Mouse (Mus musculus) left cerebral cortex, adult 11 months (tissue): Measurements from ENCODE around the gene Castor1.

Source experiments
- DNase-seq: peaks from one replicate; pipeline ENCODE4 v3.0.0; 2022; ENCODE audit warnings: low spot score

Gene Castor1

GRCm38 (mm10) chr11:4206563-4206962 lies 11.5 kb upstream of the Castor1 start:
- DNase-seq, result no peak

GRCm38 (mm10) chr11:4207655-4208054 lies 10.4 kb upstream of the Castor1 start:
- no peak for DNase-seq

DNA sequence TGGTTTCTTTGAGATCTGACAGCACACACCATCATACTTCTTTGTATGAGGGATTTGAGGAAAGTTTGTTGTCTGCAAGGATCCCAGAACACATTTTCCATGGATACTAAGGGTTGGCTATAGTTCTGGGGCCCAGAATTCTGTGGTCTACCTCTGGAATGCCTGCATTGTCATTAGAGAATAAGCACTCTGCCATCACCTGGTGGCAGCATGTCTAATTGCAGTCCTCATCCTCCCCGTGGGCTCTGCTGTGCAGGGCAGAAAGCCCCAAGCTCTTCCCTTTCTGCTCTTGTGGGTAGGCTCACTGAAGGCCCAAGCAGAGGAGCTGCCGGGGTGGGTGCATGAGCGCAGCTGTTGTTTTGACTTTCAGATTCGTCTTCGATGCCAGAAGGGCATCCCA lies 8.5 kb upstream of the Castor1 start:
- no peak for DNase-seq

DNA sequence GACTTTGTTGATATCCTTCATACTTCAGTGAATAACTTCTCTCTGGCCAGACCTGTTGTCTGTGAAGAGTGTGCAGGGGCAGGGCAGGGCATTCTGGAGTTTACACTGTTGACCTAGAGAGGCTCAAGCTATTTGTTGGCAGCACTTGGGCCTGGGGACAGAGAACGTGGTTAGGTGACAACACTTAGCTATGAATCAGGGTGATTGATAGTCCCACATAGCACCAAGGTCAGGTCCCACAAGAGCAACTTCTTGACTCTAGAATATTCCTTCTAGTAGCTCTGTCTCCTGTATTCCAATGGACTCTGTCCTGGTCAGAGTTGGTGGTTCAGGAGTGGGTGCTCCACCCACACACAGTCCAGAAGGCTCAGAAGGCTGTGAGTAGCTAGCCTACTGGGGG lies 7.2 kb upstream of the Castor1 start:
- DNase-seq, result no peak

GRCm38 (mm10) chr11:4213107-4213506 lies 4.9 kb upstream of the Castor1 start:
- no peak for DNase-seq

DNA sequence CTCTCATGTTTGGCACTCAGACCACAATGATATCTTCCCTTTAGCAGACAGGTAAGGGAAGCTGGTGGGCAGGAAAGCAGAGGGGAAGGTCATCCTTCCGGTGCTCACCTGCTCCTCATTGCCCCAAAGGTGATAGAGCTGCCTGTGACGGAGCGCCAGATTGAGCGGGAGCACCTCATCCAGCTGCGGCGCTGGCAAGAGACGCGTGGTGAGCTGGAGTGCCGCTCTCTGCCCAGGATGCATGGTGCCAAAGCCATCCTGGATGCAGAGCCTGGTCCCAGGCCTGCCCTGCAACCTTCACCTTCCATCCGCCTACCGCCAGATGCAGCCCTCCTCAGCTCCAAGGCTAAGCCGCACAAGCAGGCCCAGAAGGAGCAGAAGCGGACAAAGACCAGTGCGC lies 3.5 kb upstream of the Castor1 start:
- no peak for DNase-seq

GRCm38 (mm10) chr11:4215061-4215460 lies 3.0 kb upstream of the Castor1 start:
- no peak for DNase-seq

GRCm38 (mm10) chr11:4216248-4217000 lies 1.6 kb upstream of the Castor1 start:
- no peak for DNase-seq

DNA sequence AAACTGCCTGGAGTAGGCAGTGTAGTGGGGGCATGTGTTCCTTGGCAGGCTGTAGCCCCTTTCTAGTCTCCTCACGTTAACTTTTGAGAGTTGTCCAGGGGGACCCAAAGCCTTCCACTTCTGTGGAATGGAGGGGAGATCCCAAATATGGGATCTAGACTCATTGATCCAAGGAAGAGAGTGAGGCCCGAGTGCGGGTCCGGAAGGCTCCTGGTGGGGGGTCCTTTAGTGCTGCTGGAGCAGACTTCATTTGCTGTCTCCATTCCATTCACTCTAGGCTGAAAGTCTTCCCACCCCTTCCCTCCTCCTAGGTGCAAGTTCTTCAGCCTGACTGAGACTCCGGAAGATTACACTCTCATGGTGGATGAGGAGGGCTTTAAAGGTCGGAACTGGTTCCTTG lies 612 bp downstream of the Castor1 start:
- DNase-seq, result no peak

GRCm38 (mm10) chr11:4219317-4219751 lies 1.3 kb downstream of the Castor1 start:
- no peak for DNase-seq

- no peak for DNase-seq
Observed at GRCm38 (mm10) chr11:4219908-4220307, 1.9 kb downstream of the Castor1 start.

DNA sequence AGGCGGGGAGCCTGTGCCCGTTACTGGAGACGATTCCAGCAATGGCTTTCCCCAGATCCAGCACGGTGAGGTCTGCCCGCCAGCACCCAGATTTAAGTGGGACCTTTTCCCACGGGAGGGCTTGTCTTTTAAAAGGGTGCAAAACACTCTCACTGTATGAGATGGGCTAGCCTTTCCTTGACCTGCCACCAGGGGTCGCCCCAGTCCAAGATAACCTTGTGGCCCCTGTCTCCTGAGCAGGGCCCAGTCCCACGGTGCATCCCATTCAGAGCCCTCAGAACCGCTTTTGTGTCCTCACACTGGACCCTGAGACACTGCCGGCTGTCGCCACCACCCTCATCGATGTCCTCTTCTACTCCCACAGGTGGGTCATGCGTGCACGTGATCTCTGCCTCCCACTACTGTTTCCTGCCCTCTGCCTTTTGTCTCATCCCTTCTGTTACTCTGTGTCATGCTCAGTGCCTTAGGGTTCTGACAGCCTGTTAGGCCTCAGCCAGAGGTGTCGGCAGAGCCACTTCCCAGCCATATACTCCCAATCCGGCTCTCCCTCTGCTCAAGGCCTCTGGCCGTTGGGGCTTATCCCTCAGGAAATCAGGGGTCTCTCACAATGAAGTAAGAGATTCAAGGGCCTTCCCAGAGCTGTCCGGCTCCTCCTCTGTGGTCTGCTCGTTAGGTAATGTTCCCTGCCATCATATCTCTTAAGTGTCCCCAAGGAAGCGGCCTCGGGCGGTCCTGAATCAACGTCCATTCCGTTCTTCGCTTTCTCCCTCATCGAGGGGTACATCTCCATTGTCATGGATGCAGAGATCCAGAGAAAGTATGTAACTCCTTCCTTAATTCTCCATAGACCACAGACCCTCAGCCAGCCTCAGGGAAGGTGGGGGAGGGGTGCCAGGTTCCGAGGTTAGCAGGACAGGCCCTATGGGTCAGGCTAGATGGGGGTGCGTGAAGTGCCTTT lies 2.7 kb downstream of the Castor1 start:
- DNase-seq, result no peak

GRCm38 (mm10) chr11:4222046-4222950 lies 4.3 kb downstream of the Castor1 start:
- no peak for DNase-seq

DNA sequence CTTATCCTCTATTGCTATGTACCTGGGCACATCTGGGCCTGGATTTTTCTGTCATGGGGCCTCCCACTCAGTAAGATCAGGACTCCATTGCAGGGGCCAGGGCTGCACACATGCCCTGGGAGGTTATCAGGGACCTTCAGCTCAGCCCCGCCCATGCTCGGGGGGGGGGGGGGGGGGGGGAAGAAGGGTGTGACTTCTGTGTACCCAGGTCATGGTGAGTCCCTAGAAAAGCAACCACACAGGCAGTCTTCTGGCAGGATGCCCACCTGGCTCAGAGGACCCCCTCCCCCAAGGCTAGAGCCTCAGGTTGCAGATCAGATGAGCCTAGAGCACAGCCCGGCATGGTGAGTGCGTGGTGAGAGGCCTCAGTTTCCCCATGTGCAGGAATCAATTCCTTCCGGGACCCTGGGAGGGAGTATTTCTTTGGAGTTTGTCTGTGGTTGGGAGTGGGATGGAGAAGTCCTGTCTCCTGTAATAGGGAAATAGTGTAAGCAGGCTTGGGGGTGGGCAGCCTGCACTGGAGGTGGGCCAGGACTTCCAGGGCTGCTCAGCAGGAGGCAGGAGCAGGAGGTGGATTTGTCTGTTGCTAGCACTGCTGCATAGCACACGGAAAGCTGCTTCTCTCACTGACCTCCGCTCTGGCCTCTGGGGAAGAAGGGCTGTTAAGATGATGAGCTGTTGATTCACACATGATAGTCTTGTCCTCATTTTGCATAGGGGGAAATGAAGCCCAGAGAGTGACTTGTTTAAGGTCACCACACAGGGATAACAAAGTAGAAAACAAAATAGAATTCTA lies 5.6 kb downstream of the Castor1 start:
- DNase-seq, result no peak

- no peak for DNase-seq
Observed at GRCm38 (mm10) chr11:4224223-4224622, 6.2 kb downstream of the Castor1 start.

DNA sequence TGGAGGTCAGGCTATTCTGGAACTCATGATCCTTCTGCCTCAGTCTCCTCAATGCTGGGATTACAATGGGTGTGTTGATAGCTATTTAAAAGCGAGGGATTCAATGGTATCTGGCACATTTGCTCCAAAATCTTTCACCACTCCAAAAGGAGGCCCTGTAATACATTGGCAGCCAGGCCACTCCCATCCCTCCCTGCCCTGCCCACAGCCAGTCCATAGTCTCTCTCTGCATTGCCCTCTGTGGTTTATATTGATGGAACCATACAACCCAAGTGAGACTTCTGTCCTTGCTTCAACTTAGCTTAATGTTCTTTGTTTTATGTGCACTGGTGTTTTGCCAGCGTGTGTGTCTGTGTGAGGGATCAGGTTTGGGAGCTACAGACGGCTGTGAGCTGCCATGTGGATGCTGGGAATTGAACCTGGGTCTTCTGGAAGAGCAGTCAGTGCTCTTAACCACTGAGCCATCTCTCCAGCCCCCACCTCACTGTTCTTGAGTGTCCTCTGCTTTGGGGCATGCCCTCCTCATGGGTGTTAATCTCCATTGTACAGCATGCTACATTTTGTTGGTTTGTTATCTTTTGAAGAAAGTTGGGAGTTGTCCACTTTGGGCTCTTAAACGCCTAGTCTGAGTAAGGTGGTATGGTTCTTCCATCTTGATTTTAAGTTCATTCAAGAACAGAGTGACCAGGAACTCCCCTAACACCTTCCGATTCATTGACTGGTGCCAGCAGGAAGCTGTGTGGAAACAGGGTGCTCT lies 8.7 kb downstream of the Castor1 start:
- DNase-seq, result no peak

GRCm38 (mm10) chr11:4228463-4228862 lies 10.4 kb downstream of the Castor1 start:
- no peak for DNase-seq

DNA sequence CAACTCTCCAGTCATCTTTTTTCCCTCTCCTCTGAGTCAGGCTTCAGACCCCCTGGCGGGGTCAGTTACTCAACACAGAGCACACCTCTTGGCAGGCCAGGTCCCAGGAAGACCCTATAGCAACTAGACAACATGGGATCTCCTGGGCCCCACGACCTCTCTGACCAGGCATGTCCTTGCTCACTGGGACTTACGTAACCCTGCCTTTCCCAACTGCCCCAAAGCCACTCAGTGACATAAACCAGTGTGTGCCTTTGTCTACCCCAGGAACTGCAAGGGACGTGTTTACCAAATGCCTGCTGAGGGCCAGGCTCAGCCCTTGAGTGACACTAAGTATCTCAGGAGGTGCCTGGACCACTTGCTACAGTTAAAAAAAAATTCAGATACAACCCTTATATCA lies 11.8 kb downstream of the Castor1 start:
- DNase-seq, result no peak

GRCm38 (mm10) chr11:4231435-4231834 lies 13.4 kb downstream of the Castor1 start:
- DNase-seq, result no peak

DNA sequence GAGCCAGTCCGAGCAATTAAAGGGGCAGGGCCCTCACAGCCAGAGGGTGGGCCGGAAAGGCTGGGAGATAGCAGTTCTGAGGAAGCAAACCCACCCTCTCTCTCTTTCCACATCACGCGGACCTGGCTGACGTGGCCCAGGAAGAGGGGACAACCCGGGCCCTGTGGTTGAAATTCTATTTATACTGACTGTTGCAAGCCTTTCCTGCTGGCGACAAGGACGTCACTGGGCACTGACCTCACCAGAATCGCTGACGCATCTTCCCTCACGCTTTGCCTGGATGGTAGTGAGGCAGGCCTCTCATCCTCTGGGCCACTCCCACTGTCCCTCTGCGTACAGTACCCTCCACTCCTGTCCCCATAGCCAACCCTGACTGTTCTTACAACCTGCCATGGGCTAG lies 14.6 kb downstream of the Castor1 start:
- no peak for DNase-seq
